Mouse (Mus musculus): ENCODE data around the gene Acsl5.

GRCm38 (mm10) chr19:55336441-55336840, 84.7 kb downstream of the Acsl5 start:
- TF ChIP-seq CTCF (IDR thresholded peaks at IDR 0.05): no peak
- TF ChIP-seq EP300 (IDR thresholded peaks at IDR 0.05): no peak
